Mouse (Mus musculus): ENCODE data around the gene Tshr. TPM values are rescaled to one million over a fixed set of nuclear protein-coding genes. Genes with fewer than 3 reads are reported as not detected.
"Not testable (repeated sequence)": the region's sequence is repeated elsewhere in the genome, so short reads cannot be mapped to it uniquely, and the experiment has no call there.

Tshr gene
- total RNA-seq, 2 experiments from 2014 or later: 1.6 to 1.9 TPM

DNA sequence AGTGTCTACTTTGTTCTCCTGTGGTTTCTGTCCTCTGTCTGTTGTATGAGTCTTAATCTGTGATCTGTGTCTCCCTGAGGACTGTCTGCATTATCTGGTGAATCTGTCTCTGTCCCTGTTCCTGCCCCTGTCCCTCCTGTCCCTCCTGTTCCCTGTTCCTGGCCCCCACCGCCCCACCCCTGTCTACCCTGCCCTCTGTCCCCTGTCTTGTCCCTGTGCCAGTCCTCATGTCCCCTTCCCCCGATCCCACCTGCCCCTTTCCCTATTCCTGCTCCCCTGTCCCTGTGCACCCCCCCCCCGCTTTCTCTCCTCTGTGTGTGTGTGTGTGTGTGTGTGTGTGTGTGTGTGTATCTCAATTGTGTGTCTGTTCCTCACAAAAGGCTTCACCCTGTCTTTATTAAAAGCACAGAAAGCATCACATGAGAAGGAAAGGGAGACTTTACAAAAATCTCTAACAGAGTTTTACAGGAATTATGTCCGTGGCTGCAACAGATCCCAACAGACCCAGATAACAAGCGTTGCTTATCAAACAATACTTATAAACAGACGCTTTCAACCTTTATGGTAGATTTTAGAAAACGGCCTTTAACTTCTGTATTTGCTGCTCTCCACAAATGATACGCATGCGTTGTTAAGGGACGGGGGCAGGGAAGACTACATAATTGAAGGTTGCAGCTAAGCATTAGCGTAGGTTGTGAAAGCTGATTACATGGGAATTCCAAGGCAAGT is 111.3 kb downstream of the Tshr start:
- DNase-seq (ENCODE audit: low spot score in 2 of 2): no peak

DNA sequence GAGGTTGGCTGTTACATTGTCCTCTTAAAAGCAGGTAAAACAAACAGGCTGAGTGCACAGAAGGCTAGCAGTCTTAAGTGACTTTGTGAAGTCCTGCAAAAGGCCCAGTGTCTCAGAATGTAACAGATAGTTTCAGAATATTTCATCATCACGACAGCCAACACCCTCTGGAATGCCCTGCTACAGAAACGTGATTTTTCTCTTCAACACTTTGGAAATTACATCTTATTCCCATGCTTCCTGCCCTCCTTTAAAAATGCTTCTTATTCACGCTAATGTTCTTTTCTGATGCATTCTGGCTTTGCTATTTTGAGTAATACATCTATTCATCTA is 111.8 kb downstream of the Tshr start:
- no peak for DNase-seq (ENCODE audit: low spot score in 2 of 2)

DNA sequence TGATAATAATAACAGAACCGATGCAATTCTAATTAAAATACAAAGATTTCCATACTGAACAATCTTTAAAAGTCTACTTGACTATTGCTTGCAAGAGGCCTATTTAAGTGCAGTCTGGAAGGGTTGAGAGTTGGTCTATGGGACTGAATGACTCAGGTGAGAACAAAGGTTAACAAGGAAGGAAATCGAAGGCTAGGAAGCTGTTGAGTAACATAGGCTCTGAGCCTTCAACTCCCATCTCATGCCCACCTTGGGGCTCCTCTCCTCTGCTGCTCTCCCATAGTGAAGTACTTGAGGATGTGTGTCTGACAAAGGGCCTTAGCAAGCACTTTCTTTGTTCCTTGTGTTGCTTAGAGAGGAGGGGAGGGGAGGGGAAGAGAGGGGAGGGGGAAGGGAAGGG is 116.1 kb downstream of the Tshr start:
- DNase-seq (ENCODE audit: low spot score in 2 of 2): no peak

DNA sequence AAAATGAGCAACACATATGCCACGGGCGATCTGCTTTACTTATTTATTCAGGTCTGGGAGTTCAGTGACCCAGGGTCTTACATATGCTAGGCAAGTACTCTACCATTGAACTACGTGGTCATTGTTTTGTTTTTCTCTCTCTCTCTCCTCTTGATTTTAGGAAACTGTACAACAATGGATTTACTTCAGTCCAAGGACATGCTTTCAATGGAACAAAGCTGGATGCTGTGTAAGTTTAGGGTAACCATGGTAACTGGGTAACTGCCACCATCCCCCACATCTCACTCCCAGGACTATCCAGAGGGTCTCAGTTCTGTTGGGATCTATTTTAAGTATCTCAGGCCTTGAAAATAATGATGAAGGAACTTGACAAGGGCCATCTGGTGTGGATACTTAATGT is 127.4 kb downstream of the Tshr start:
- DNase-seq (ENCODE audit: low spot score in 2 of 2): no peak

DNA sequence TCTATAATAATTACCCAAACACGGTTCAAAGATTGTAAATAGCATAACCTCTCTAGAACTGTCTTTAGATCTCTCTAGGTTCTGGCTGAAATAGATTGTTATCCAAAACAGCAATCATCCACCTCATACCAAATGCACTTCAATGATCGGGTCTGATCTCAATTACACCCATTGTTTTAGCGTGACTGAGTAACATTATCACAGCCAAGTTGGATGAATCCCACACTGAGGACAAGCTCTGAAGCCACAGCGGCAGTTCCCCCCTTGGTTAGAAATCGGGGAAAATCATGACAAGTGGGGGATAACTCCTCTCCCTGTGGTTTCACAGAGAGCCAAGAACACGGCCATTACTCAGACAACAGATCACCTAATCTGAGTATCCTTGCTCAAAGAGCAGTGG is 129.6 kb downstream of the Tshr start:
- DNase-seq (ENCODE audit: low spot score in 2 of 2): no peak

DNA sequence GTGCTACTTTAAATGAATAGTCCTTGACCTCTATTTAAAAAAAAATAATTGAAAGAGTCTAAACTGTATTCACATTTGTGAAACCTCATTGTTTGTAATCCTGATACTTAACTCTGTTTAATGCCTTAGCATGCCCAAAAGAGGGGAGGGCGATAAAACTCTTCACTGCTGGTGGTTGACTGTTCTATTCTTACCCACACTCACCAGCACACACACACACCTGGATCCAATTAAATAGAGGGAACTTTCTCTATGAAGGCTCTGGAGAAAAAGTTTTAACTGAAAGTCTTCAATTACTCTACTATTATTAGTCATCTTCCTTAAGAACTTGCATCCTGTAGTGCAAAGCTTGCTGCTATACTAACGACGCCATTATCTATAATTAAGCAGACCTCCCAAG is 133.4 kb downstream of the Tshr start:
- DNase-seq (ENCODE audit: low spot score in 2 of 2): no peak

DNA sequence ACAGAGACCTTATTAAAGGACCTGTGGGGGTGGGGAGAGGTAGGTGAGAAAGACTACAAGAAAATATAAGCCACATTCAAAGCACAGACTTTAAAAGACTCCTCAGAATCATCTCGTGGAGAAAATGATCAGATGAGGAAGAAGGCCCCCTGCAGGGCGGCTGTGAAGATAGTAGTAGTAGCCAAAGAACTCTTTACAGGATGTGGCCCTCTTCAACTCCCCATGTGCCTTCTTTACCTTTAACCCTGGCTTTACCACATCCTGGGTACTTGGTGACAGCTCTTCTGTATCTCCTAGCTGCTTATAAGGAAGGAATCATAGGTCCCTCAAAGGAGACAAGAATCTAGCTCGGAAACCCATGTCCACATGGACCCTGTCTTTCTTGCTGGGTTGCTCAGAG is 139.3 kb downstream of the Tshr start:
- DNase-seq (ENCODE audit: low spot score in 2 of 2): no peak

DNA sequence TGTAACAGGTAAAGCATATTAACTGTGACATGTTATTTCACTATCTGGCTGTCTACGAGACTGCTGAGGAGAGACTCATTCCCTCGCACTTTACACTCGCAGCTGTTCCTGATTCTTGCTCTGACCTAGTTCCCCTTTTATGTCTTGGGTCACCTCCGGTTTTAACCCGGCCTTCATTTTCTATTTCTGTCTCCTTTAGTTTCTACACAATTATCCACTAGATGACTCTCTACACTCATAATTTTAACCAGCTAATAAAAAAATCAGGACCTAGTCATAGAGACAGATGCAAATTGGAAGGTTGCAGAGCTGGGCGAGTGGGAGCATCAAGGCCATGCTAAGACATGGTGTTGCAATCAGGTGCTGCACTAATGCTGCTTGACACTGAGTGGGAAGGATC is 150.2 kb downstream of the Tshr start:
- no peak for DNase-seq (ENCODE audit: low spot score in 2 of 2)

DNA sequence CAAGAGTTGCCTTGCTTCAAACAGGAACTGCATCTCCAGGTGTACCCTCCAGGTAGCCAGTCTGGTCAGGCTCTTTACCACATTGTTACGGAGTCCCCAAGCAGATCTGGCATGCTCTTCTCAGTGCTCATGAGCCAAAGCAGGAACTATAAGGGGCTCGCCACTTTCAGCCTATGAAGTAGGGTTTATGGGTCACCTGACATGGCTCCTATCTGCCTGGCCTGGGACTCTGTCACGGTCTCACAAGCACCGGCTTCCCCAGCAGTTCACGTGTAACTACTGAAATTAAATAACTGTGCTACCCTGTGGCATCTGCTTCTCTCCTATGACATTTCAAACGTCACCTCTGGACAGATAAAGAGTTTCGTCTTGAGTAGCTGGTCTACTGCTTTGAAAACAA is 155.8 kb downstream of the Tshr start:
- no peak for DNase-seq (ENCODE audit: low spot score in 2 of 2)

DNA sequence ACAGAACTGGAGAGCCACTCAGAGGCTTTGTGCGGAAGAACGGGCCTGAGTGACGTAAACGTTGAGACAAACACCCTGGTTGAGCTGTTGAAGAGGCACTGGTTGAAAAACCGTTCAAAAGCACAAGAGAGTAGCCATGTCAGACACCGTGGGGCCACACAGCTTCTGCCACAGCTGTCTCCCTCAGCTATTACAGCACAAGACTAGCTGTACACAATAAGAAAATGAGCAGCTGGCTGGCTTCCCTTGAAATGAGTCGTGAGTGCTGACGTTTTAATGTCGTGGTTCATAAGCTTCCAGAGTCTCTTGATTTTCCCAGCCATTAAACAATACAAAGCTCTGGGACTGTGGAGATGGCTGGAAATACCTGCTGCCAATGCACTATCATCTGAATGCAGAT is 165.1 kb downstream of the Tshr start:
- no peak for DNase-seq (ENCODE audit: low spot score in 2 of 2)

DNA sequence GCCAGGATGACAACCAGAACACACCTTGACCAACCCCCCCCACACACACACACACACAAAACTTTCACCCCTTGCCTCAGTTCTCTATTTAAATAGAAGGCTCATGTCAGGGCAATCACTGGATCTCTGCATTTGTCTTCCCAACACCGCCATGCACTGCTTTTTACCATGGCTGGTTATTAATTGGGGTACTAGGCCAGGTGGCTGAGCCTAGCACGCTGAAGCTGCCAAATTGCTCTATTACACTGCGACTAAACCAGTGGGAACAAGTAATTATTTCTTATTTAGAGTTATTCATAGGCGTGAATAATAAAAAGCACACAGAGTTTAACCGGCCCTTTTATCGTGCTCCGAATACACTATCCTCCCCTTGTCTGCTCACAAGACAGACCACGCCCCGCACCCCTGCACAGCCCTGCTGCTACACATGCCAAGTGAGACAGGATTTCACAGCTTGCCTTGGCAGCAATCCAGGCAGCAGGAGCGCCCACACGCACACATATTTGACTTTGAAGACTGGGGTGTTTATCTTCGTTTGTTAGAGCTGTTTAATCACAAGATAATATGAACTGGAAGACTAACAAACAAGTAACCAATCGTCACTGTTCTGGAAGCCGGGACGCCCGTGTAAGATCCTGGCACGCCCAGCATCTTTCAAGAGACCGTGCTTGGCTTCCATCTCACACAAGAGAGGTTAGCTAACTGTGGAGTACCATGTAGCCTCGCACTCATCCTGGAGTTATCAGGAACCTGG is 167.6 kb downstream of the Tshr start:
- no peak for DNase-seq (ENCODE audit: low spot score in 2 of 2)

DNA sequence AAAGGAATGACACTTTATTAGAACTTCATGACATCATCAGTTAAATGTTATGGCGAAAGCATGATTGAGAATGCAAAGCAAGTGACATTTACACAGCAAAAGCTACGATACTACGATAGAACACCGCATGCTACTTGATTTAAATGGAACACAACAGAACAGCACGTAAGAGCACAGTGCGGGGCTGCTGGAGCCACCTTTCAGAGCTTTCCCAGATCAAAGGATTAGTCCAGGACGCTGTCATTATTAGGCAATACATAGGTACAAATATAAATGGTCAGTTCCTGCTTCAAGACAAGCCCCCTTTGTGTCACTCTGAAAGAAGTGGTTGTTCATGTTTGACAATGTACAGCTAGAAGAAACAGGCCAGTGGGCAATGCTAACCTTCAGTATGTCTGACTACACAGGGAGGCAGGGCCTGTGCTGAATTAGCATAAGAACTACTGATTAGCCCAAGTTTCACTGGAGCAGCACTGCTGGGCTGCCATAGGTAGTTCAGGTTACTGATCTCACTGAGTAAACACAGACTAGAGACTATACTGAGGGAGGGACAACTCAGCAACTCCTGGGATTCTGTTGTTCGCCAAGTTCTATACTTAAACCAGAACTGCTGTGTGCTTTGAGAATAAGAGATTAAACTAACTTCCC is 173.1 kb downstream of the Tshr start:
- DNase-seq (ENCODE audit: low spot score in 2 of 2): not testable (repeated sequence)

DNA sequence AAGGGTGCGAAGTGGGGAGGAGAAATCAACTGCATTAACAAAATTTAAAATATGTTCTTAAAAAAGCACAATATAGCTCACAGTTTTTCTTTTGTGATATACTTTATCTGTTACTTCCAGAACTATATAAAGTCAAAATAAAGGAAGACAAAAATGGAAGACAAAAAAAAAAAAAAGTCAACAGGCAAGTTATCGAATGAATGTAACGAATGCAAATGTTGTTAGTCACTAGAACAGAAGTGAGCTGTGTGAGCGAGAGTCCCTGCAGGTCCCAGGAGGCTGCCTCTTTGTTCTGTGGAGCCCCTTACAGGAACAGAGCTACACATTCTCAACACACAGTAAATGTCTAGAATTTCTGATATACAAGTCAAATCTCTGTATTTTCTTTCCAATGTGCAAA is 173.8 kb downstream of the Tshr start:
- DNase-seq (ENCODE audit: low spot score in 2 of 2): not testable (repeated sequence)

DNA sequence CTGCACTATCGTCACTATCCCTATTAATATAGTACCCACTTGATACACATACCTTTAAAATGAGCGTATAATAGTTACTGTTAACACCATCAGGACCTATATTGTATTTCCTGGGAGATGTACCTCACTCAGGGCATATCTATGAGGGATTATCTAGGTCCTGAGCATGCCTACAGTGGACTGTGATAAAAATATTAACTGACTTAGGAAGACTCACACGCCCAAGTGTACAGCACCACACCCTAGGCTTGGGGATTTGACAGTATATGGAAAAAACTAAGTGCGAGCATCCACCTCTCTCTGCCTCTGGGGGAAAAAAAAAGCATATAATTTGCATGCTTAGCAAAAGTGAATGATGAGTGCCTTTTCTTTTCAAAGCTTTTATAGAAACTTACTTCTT is 182.8 kb downstream of the Tshr start:
- DNase-seq (ENCODE audit: low spot score in 2 of 2): no peak

DNA sequence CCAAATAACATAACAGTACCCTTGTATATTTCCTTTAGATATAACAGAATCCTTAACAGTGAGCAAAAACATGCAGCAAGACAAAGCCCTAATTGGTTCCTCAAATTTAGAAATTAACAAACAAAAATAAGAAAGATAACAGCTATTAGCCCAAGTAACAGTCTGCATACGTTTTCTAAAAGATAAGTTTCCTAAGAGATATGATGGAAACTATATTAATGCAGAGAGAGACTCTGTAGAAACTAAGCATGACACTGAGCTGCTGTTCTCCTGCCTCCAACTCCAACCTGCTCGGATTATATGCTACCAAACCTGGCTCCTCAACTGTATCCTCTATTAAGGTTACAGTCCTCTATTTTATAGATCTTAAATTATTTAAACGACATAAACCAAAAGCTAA is 184.9 kb downstream of the Tshr start:
- no peak for DNase-seq (ENCODE audit: low spot score in 2 of 2)

DNA sequence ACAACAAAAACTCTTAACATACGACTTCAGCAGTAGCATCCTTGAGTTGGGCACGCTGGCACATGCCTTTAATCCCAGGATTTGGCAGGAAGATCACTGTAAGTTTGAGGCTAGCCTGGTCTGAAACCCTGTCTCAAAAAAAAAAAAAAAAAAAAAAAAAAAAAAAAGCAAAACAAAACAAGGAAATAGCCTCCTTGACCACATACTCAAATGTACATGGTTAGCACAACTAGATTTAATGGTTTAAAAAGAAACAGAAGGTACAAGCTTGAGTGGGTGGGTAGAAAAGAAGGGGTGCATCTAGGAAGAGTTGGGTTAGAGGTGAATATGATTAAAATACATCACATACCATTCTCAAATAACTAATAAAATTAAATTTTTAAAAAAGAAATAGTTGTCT is 187.3 kb downstream of the Tshr start:
- no peak for DNase-seq (ENCODE audit: low spot score in 2 of 2)

DNA sequence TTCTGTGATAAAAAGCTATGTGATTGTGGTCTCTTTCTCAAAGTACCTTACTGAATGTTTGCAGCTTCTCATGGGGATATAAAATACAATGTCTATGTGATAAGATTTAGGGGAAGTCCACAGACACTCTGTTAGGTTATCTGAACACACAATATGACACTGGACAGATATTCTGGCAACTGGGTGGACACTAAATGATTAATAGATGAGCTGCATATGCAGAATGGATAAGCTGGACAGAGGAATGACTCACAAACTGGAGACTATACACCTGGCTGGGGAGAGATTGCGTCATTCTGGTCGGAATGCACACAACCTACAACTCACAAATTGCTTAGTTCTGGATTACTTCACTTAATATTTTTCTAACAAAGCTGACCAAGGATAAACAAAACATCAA is 195.3 kb downstream of the Tshr start:
- DNase-seq (ENCODE audit: low spot score in 2 of 2): no peak

DNA sequence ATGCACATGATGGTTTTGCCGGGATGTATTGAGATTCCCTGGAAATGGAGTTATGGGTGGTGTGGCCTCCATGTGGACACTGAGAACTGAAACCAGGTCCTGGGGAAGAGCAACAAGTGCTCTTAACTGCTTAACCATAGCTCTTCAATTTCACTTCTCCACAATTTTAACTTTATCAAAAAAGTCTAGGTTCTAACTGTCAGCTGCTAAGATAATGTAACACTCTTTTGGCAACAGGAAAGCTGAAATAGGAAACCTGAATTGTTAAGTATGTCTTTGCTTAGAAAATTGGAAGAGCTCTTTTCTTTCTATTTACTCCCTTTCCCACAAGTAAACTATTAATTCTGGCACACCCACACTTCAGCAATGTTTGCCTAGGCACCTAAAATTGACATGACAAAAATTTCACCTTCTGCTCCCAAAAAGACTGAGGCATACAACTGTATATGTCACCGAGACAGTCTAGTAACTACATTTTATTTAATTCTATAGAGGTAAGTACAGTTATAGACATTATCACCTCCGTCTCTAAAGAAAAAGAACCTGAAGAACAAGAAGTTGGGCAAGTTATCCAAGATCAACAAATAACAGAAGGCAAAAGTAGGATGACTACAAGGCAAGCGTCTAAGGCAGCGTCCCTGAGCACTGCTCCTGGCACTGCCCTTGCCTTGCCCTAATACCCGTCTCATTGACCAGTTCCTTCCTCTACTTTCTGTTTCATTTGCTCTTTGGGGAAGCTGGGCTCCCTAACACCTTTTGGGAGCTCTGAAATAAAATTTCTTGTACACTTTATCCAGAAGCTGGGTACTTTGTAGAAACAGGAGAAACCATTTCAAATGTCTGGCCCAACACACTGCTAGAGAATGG is 197.1 kb downstream of the Tshr start:
- DNase-seq (ENCODE audit: low spot score in 2 of 2): no peak

DNA sequence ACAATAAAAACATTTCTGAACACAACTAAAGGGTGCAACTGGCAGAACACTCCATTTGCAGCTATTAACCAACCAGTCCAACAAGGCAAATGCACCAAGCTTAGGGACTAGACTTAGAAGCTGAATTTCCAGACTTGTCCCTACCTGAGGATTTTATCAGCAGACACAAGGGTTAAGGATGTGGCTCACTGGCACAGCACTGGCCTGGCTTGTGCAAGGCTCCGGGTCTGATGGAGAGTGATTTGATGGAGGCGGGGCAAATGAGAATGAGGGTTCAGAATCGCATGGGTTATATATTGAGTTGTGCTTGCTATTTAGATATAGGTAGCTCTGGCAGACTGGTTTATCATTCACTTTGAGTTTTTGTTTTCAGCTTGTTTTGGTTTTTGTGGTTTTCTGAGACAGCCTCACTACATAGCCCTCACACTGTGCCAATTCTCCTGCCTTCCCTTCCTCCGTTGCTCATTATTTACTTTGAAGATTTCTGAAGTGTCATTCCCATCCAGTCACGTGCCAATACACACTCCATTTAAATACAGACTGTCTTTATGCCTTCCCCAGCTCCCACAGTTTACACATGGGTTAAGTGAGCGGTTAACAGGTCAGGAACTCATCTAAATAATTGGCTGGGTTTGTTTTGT is 198.1 kb downstream of the Tshr start:
- no peak for DNase-seq (ENCODE audit: low spot score in 2 of 2)

DNA sequence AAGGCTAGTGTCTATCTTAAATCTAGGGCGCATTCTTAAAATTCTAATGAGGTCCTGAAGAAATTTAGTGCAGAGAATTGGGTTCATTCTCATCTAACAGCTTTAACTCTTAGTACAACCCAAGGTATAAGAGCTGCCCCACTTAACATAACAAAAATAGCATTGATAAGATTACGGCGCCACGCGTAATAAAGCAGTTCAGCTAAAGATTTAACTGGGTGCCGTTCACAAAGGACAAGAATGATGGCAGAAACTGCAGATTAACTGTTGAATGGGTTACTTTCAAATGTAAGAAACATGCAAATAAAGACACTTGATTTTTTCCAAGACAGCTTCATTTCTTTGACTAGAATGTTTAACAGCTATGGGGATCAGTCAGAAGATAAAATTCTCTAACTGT is 199.0 kb downstream of the Tshr start:
- DNase-seq (ENCODE audit: low spot score in 2 of 2): no peak

DNA sequence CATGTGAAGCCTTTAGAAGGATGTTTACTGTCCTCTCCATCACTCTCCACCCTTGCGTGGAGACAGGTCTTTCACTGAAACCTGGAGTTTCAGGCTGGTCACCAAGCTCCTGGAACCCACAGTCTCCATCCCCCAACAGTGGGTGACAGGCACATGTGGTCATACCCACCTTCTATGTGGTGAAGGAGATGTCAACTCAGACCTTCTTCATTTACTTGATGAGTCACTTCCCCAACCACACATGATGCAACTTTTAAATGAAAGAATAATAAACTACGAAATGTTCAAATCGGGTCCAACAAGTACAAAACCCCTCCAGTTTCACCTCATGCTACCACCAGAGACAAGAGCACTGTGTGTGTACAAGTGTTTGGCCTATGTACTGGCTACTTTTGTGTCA is 200.8 kb downstream of the Tshr start:
- no peak for DNase-seq (ENCODE audit: low spot score in 2 of 2)
